Mouse (Mus musculus) CH12.LX (cell line): Measurements from ENCODE around the gene Pard6a. TPM values are rescaled to one million over a fixed set of nuclear protein-coding genes. Genes with fewer than 3 reads are reported as not detected.

Source experiments
- DNase-seq: peaks from one replicate; pipeline ENCODE4 v3.0.0-alpha.2; 2013; ENCODE audit errors: extremely low read depth
- H3K27ac ChIP-seq: 2 replicates; pipeline ENCODE4 v1.5.1; 2012; ENCODE audit warnings: low read depth, mild to moderate bottlenecking, control low read depth, moderate library complexity; ENCODE audit not compliant: insufficient read depth
- H3K27me3 ChIP-seq: replicated peaks from 2 replicates; pipeline ENCODE3; 2012; ENCODE audit warnings: inconsistent platforms
- H3K36me3 ChIP-seq, 2 experiments: replicated peaks in 1 of 2; 2 replicates each; pipeline versions ENCODE3 to v1.6.1; 2012; ENCODE audit warnings: inconsistent platforms in 1 of 2, low read length in 1 of 2, mild to moderate bottlenecking in 1 of 2, mixed read lengths in 1 of 2, moderate library complexity in 1 of 2; ENCODE audit not compliant: control insufficient read depth in 1 of 2, insufficient read depth in 1 of 2
- H3K4me1 ChIP-seq, 2 experiments: 2 replicates each; pipeline ENCODE4 v1.6.1; 2012; ENCODE audit warnings: inconsistent platforms in 1 of 2, moderate library complexity in 1 of 2; ENCODE audit not compliant: insufficient read depth in 2 of 2, control insufficient read depth in 1 of 2
- H3K4me2 ChIP-seq: 2 replicates; pipeline ENCODE4 v1.6.1; 2012; ENCODE audit warnings: low read depth, mild to moderate bottlenecking, control low read depth; ENCODE audit not compliant: poor library complexity, insufficient read depth, severe bottlenecking
- H3K4me3 ChIP-seq, 3 experiments: fragments of 150-350 bp in 1 of 3; sonication (generic) in 1 of 3; replicated peaks in 1 of 3; 2 replicates each; pipeline versions ENCODE3 to v1.5.1; 2011 to 2012; ENCODE audit warnings: low read depth in 2 of 3, low read length in 2 of 3, mild to moderate bottlenecking in 2 of 3, moderate library complexity in 2 of 3, control low read depth in 1 of 3, improper control_type of control experiment in 1 of 3, inconsistent platforms in 1 of 3, mixed read lengths in 1 of 3; ENCODE audit not compliant: poor library complexity in 1 of 3
- H3K79me2 ChIP-seq: replicated peaks from 2 replicates; pipeline ENCODE4 v1.6.1; 2012; ENCODE audit warnings: mild to moderate bottlenecking, moderate library complexity; ENCODE audit not compliant: control insufficient read depth, poor library complexity, insufficient read depth, severe bottlenecking; ENCODE audit errors: extremely low read depth
- H3K9ac ChIP-seq: 2 replicates; pipeline ENCODE4 v1.6.1; 2012; ENCODE audit warnings: low read depth, mild to moderate bottlenecking, control low read depth, moderate library complexity; ENCODE audit not compliant: insufficient read depth
- H3K9me3 ChIP-seq: replicated peaks from 2 replicates; pipeline ENCODE3; 2012; ENCODE audit warnings: low read length, inconsistent platforms, mixed read lengths
- CHD1 ChIP-seq: IDR thresholded peaks from 2 replicates; pipeline ENCODE4 v1.6.1; 2012; ENCODE audit warnings: low read depth, low read length, improper control_type of control experiment, inconsistent platforms
- CHD2 ChIP-seq: IDR thresholded peaks from 2 replicates; pipeline ENCODE4 v1.6.1; 2011; ENCODE audit warnings: low read length, improper control_type of control experiment
- ELF1 ChIP-seq: IDR thresholded peaks from 2 replicates; pipeline ENCODE4 v1.6.1; 2014; ENCODE audit warnings: low read depth, mild to moderate bottlenecking, inconsistent platforms, low read length, improper control_type of control experiment
- ETS1 ChIP-seq: conservative IDR thresholded peaks from 2 replicates; pipeline ENCODE4 v1.6.1; 2012; ENCODE audit warnings: low read depth, mild to moderate bottlenecking, inconsistent platforms, low read length, improper control_type of control experiment, moderate library complexity
- GABPA ChIP-seq: IDR thresholded peaks from 2 replicates; pipeline ENCODE4 v1.6.1; 2012; ENCODE audit warnings: low read depth, low read length, improper control_type of control experiment, inconsistent platforms; ENCODE audit not compliant: insufficient replicate concordance
- HCFC1 ChIP-seq: IDR thresholded peaks from 2 replicates; pipeline ENCODE4 v1.6.1; 2012; ENCODE audit warnings: low read depth, mild to moderate bottlenecking, inconsistent platforms, low read length, improper control_type of control experiment
- IRF4 ChIP-seq: IDR thresholded peaks from 2 replicates; pipeline ENCODE4 v1.6.1; 2014; ENCODE audit warnings: low read depth, mild to moderate bottlenecking, inconsistent platforms, low read length, improper control_type of control experiment
- KAT2A ChIP-seq: IDR thresholded peaks from 2 replicates; pipeline ENCODE4 v1.6.1; 2012; ENCODE audit warnings: low read length, improper control_type of control experiment, inconsistent platforms; ENCODE audit not compliant: insufficient replicate concordance
- MAZ ChIP-seq: IDR thresholded peaks from 2 replicates; pipeline ENCODE4 v1.6.1; 2012; ENCODE audit warnings: low read depth, mild to moderate bottlenecking, inconsistent platforms, low read length, improper control_type of control experiment, moderate library complexity
- MEF2A ChIP-seq: IDR thresholded peaks from 2 replicates; pipeline ENCODE4 v1.6.1; 2014; ENCODE audit warnings: low read depth, mild to moderate bottlenecking, inconsistent platforms, low read length, improper control_type of control experiment, borderline replicate concordance
- PAX5 ChIP-seq: IDR thresholded peaks from 2 replicates; pipeline ENCODE4 v1.6.1; 2012; ENCODE audit warnings: low read length, inconsistent platforms, mixed read lengths
- RAD21 ChIP-seq: IDR thresholded peaks from 2 replicates; pipeline ENCODE4 v1.6.1; 2011; ENCODE audit warnings: low read depth, mild to moderate bottlenecking, low read length, improper control_type of control experiment, moderate library complexity
- SMC3 ChIP-seq: IDR thresholded peaks from 2 replicates; pipeline ENCODE4 v1.6.1; 2011; ENCODE audit warnings: low read depth, low read length, improper control_type of control experiment
- TCF12 ChIP-seq: IDR thresholded peaks from 2 replicates; pipeline ENCODE4 v1.6.1; 2014; ENCODE audit warnings: low read depth, mild to moderate bottlenecking, inconsistent platforms, low read length, improper control_type of control experiment
- USF1 ChIP-seq: IDR thresholded peaks from 2 replicates; pipeline ENCODE4 v1.6.1; 2014; ENCODE audit warnings: low read depth, mild to moderate bottlenecking, inconsistent platforms, low read length, improper control_type of control experiment
- USF2 ChIP-seq: conservative IDR thresholded peaks from 2 replicates; pipeline ENCODE4 v1.6.1; 2011; ENCODE audit warnings: low read depth, low read length, improper control_type of control experiment
- ZC3H11A ChIP-seq: IDR thresholded peaks from 2 replicates; pipeline ENCODE4 v1.6.1; 2012; ENCODE audit warnings: low read depth, mild to moderate bottlenecking, inconsistent platforms, low read length, improper control_type of control experiment
- ZKSCAN1 ChIP-seq: IDR thresholded peaks from 2 replicates; pipeline ENCODE4 v1.6.1; 2012; ENCODE audit warnings: low read depth, inconsistent platforms, low read length, improper control_type of control experiment, borderline replicate concordance
- ZMIZ1 ChIP-seq: IDR thresholded peaks from 2 replicates; pipeline ENCODE4 v1.6.1; 2012; ENCODE audit warnings: low read depth, mild to moderate bottlenecking, inconsistent platforms, low read length, improper control_type of control experiment
- dilution Hi-C: fragments of 300-500 bp; cut with MboI; formaldehyde crosslinking; loops from 2 replicates; pipeline ENCODE4 v1.14.3; 2020; ENCODE audit warnings: low sequenced_read_pairs; ENCODE audit not compliant: extremely low pct_unique_long_range_greater_than_20kb, extremely low pct_ligation_motif_present
- in situ Hi-C: fragments of 300-500 bp; cut with MboI; formaldehyde crosslinking; loops from 3 replicates; pipeline ENCODE4 v1.14.3; 2019; ENCODE audit warnings: low sequenced_read_pairs, low pct_ligation_motif_present, low pct_unique_long_range_greater_than_20kb, mixed read lengths
- polyA plus RNA-seq: library from polyadenylated mRNA; unstranded; fragments of >175 nt; gene quantifications from 2 replicates; pipeline ENCODE4 v1.2.1, GENCODE M21; 2012; ENCODE audit warnings: low read depth; ENCODE audit not compliant: insufficient read length
- total RNA-seq, 2 experiments: library from RNA; depleted of rRNA; stranded (reverse); fragments of 300-350 nt in 1 of 2; fragments of >200 nt in 1 of 2; gene quantifications; 2 replicates each; pipeline ENCODE4 v1.2.3; 2012 to 2014

Pard6a gene
- total and polyA plus RNA-seq, 3 experiments, result 15.9 to 32.3 (median 23.3) TPM

GRCm38 (mm10) chr8:105708675-105709074 lies 7.7 kb downstream of the Pard6a start:
- no peaks in the 10 kb centered on the region for H3K27me3 ChIP-seq
- TF ChIP-seq GABPA, result no peak
- TF ChIP-seq IRF4, result no peak
- TF ChIP-seq PAX5, result no peak
- no peak for TF ChIP-seq MAZ
- no peak for TF ChIP-seq ZC3H11A
- no peak for TF ChIP-seq ETS1
- TF ChIP-seq CHD2, result no peak
- no peak for TF ChIP-seq KAT2A
- no peak for TF ChIP-seq SMC3
- no peak for TF ChIP-seq ZMIZ1
- no peak for TF ChIP-seq CHD1
- TF ChIP-seq USF1, result no peak
- TF ChIP-seq RAD21, result no peak
- no peak for TF ChIP-seq HCFC1
- TF ChIP-seq MEF2A, result no peak
- no peak for TF ChIP-seq ELF1
- TF ChIP-seq ZKSCAN1, result no peak
- TF ChIP-seq, all 38 proteins: peak for 0
- H3K27ac ChIP-seq, result no peak overlapping the region
- no peak overlapping the region for H3K9ac ChIP-seq
- H3K4me3 ChIP-seq, result no peak overlapping the region
- dilution Hi-C loops (no loop called here), in situ Hi-C loops (loop anchor here (25.0 kb wide), 1 partner anchor 329 kb away; no protein-coding TSS in a partner anchor)
- no peak for DNase-seq
- peaks cover 9 to 16% of the 10 kb centered on the region in 2 experiments for H3K36me3 ChIP-seq
- no peaks in the 10 kb centered on the region for H3K9me3 ChIP-seq
- peaks cover 6 to 24% of the 10 kb centered on the region in 2 experiments for H3K4me1 ChIP-seq
- no peak overlapping the region for H3K4me2 ChIP-seq
- no peaks in the 10 kb centered on the region; the same call in 1 of the 2 replicates for H3K79me2 ChIP-seq

GRCm38 (mm10) chr8:105709317-105709716 lies 8.4 kb downstream of the Pard6a start:
- in situ Hi-C loops (loop anchor here (25.0 kb wide), 1 partner anchor 328 kb away; no protein-coding TSS in a partner anchor), dilution Hi-C loops (no loop called here)
- no peak for TF ChIP-seq TCF12
- no peak for TF ChIP-seq IRF4
- no peak for TF ChIP-seq USF2
- TF ChIP-seq ZKSCAN1, result no peak
- Histone ChIP-seq H3K4me3 (no peak overlapping the region), H3K9me3 (no peaks in the 10 kb centered on the region), H3K9ac (no peak overlapping the region), H3K4me2 (no peak overlapping the region), H3K27ac (no peak overlapping the region), H3K79me2 (no peaks in the 10 kb centered on the region; the same call in 1 of the 2 replicates), H3K36me3 (peaks cover 3 to 10% of the 10 kb centered on the region in 2 experiments), H3K4me1 (peaks cover 6 to 24% of the 10 kb centered on the region in 2 experiments), H3K27me3 (no peaks in the 10 kb centered on the region)
- DNase-seq, result no peak
